Mouse (Mus musculus): Measurements from ENCODE around the gene Pdhb.

Gene Pdhb

DNA sequence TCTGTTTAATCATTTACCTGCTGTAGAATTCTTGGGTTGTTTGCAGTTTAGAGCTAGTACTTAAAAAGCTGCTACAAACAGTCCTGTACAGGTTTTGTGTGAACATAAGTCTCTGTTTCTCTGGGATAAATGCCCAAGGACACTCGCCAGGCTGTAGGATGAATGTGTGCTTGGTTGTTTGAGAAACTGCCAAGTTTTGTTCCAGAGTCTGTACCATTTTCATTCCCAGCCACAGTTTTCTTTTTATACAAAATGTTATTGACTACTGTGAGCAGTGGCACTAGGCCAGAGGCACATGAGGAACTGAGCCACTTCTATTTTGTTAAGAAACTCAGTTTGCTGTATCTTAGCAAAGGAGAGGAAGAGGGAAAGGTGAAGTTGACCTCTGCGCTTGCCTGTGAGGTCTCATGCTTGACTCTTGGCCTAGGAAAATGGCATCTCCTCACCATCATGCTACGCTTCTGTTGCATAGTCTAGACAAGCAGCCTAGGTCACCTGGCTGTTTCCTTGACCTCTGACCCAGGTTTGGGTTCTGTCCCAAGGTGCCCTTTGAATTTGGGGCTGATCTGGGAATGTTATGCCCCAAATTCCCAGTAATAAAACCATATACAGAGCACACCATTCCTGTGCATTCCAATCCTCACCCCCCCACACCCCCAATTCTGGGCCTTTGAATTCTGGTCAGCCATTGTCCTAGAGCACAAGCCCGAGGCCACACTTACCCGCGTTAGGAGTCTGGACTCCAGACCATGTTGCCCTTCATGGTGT, 13.6 kb upstream of the Pdhb start:
- no peak for DNase-seq

DNA sequence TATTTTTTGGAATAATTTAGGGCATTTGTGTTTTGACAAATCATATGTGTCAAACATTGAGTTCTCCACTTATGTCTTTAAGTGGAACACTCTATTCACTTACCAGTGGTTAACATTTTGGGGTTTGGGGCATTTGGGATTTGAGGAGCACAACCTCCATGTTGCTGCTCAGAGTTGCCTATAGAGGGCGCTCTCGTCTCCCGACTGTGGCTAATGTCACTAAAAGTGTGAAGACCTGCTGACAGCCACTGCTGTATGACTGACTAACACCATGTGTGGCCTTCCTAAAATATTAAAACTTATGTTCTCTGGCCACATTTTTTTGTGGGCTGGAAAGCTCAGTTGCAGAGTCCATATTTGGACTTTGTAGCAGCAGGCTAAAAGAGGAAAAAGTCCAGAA, 10.5 kb upstream of the Pdhb start:
- no peak for DNase-seq

DNA sequence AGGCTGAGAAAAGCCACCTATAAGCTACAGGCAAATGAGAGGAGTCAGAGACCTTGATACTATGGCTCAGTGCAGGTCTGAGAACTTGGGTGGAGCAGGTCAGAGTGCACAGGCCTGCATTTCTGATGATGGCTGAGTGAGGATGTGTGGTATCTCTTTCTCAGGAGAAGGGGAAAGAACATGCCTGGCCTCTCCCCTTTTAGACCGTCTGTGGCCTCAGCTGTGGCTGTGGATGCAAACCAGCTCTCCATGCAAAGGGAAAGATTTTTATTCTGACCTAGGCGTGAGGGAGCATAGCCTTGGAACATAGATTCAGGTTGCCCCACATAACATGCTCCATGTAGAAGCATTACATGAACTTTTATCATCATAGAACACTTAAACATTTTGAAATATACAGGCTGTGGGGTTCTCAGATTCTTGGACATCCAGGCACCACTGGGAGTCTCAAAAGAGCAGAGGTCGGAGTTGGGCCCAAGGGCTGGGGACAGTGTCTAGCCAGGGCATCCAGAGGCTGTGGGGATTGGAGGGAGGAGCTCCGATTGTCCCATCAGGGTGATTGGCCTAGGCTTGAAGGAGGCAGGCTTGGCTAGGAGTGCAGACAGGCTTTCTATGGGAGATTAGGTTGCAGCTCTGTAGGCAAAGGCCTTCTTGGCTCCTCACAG, 7.7 kb upstream of the Pdhb start:
- DNase-seq = no peak

DNA sequence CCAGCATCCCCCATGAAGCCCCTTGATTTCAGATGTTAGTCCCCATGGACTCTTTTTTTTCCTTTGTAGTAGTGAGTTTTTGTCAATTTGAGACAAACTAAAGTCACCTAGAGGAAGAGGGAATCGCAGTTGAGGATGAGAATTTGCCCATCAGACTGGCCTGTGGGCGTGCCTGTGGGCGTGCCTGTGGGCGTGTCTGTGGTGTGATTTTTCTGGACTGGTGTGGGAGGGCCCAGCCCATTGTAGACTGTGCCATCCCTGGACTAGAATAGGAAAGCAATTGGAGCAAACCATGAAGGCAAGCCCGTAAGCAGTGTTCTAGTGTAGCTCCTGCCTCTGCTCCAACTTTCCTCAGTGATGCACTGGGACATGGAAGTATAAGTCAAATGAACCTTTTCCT, 3.4 kb upstream of the Pdhb start:
- DNase-seq = peak; percentile 58

DNA sequence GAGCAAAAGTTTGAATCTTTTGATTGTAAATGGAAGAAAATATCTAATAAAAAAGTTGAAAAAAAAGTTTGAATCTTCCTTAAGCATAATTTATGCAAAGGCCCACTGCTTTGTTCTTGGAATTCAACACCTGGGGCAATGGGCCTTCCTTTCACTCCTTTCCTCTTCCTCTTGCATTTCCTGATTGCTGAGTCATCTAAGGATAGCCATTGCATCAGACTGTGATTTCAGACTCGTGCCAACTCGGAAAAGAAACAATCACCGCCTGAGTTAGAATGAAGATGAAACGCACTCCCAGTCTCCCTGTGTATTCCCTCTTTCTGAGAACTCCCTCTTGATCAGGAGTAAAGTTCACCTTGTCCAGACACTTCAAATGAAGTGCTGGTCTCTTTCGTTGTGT, 1.8 kb upstream of the Pdhb start:
- no peak for DNase-seq

DNA sequence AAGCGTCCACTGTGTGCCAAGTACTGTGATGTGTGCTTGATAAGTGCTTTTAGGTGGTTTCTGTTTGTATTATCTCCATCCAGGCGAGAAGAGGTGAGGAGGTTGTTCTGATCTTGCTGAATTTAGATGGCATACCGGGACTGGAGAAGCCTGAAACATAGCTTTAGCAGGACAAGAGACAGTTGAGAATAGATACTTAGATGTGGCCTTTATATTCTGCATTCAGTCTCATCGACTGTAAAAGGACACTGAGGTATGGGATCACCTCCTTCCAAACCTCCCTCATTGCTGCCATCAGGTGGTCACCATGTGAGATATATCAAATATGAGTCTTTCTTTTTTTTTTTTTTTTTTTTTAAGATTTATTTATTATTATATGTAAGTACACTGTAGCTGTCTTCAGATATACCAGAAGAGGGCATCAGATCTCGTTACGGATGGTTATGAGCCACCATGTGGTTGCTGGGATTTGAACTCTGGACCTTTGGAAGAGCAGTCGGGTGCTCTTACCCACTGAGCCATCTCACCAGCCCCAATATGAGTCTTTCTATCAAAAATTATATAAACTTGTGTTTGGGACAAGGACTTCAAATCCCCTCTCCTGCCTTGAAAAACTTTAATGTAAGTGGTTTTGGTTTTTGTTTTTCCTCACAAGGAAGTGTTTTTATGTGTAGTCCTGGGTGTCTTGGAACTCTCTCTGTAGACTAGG, 871 bp upstream of the Pdhb start:
- peak; percentile 60 for DNase-seq

DNA sequence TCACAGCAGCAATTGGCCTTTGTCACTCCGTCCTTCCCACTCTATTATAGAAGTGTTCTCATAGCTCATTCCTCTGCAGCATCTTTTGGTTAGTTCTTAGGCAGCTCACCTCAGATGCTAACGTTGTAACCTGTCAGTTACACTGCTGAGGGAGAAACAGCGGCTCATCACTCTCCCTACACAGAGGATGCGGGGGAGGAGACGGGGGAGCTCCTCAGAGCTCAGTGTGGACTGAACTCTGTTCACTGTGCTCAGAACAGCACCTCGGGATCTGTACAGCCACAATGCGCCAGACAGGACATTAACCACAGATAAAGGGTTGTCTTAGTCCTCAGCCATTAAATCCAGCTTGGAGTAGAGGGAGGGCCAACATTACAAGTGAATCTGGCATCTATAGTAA, 8.4 kb downstream of the Pdhb start:
- DNase-seq = no peak

DNA sequence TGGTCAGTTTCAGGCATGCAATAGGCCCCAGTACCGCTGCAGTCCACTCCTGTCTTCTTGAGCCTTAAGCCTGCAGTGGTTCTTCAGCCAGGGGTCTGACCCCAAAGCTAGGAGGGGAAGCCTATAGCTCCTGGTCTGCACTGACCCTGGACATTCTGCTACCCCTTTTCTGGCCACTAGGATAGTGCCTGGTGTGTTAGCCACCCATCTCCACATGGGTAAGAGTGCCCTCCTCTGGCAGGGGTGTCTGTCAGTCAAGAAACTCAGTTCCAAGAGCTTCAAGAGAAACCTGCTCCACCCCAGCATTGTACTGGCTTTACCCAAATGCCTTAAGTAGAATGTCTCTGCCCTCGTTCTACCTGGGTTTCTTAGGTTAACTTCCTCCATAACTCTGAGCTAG, 11.0 kb downstream of the Pdhb start:
- peak; percentile 15 for DNase-seq

DNA sequence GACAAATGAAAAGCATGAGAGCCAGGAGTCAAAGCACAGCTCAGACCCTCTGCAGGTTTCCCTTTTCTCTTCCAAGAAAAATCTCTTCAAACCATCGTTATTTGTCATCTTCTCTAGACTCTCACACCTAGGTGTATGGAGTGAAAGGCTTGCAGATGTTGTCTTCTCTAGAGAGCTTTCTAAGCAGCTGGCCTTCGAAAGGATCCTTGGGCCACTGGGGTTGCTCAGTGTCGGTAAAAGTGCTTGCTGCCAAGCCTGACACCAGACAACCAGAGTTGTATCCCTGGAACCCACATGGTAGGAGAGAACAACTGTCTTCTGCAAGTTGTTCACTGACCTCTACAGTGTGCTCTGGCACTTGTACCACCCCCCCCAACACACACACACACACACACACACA, 13.7 kb downstream of the Pdhb start:
- DNase-seq = no peak

DNA sequence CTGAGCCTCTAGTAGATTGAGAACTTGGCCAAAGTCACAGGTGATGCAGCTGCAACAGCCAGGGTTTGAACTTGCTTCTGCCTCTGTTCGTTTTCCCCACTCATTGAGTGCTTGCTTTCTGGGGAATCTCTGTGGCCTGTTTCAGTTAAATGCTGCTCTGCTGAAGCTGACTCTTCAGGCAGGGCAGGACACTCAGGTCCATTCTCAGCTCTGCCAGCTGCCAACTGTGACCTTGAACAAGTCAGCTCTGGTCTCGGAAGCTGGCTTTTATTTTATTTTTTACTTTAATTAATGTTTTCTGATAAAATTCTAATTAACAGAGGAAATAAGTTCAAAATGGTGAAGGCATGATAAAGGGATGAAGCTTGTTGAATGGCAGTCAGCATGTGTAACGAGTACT, 14.1 kb downstream of the Pdhb start:
- no peak for DNase-seq

DNA sequence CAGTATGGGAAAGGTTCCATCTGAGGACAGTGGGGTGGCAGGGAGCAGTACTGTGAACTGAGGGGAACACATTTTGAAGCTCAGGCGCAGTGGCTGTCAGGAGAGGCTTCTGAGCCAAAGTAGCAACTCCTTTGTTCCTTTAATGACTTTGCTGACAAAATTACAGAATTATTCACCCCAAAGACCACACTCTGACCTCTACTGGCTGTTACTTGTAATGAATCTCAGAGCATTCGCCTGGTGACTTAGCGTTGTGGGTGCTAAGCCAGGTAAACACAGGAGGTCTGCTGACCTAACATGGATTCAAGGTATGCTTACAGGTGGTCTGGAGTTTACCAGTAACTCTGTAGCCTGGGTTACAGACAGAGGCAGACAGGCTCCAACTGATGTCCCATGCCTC, 15.9 kb downstream of the Pdhb start:
- peak; percentile 12 for DNase-seq

DNA sequence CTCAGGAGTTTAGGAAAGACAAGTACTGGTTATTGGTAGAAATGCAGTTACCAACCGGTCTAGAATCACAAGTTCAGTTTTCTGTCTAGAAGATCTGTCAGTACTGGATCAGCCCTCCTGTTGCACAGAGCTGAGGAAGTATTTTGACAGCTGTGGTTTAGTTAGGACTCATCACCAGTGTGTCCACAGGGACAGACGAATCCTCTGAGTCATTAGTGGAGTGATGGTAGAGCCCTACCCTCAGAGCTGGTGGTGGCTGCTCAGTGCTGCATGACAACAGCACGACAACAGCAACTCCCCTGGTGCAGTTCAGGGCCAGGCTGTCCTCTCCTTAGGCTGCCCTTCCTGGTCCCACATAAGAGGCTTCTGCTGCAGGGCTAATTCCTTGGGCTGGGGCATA, 18.8 kb downstream of the Pdhb start:
- DNase-seq = no peak

DNA sequence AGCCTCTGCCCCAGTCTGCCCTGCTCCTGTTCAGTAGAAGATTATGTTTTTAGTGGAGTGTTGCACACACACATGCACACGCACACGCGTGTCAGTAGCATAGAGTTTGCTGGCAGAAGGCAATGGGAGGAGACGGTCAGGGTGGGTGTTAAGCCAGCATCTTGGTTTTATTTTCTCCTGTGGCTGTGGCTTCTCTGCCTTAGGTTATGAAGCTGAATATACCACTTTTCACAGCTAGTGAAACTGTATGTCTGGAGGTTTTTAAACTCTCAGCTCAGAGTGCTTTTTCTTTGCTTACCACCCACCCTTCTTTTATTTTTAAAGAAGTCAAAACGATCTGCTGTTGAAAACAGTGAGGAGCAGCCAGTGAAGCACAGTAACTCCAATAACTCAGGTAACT, 21.1 kb downstream of the Pdhb start:
- DNase-seq = no peak

DNA sequence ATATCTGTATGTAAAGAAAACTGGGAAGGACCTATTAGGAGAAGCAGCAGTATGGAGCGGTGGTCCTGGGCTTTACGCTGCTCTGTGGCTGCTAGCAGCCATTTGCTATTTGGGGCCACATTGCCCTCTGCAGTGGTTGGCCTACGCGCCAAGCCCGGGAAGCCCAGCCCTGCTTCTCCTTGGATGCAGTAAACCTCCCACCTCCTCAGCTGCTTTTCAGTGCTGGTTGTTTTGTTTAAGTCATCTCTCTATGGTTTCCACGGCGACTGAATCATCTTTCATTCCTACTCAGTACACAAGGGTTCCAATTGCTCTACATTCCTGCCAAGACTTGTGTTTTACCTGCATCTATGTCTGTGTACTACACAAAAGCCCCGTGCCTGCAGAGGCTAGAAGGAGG, 24.0 kb downstream of the Pdhb start:
- no peak for DNase-seq

DNA sequence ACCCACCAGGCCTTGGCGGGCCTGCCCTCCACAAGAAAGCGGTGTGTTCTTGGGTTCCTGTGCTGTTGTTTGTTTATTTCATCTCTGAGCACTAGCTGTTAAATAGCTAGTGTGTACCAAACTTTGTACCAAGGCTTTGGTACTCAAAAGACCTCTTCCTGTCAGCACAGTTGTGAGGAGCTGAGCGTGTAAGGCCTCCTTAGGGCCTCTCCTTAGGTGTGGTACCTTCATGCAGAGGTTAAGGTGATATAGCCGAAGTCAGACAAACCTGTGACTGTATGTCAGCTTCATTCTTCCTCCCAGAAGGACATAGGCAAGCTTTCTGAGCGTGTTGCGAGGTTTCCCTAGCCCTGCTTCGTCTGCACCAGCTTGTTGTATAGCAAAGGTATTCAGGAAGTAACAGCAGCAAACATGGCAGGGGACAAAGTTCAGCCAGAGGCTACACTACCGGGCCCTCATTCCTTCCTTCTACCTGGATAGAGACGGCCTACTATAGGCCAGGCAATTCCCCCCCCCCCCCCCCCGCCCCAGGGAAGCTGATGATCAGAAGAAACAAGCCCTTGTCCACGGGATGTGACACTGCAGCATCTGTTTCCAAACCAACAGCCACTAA, 26.1 kb downstream of the Pdhb start:
- no peak for DNase-seq

DNA sequence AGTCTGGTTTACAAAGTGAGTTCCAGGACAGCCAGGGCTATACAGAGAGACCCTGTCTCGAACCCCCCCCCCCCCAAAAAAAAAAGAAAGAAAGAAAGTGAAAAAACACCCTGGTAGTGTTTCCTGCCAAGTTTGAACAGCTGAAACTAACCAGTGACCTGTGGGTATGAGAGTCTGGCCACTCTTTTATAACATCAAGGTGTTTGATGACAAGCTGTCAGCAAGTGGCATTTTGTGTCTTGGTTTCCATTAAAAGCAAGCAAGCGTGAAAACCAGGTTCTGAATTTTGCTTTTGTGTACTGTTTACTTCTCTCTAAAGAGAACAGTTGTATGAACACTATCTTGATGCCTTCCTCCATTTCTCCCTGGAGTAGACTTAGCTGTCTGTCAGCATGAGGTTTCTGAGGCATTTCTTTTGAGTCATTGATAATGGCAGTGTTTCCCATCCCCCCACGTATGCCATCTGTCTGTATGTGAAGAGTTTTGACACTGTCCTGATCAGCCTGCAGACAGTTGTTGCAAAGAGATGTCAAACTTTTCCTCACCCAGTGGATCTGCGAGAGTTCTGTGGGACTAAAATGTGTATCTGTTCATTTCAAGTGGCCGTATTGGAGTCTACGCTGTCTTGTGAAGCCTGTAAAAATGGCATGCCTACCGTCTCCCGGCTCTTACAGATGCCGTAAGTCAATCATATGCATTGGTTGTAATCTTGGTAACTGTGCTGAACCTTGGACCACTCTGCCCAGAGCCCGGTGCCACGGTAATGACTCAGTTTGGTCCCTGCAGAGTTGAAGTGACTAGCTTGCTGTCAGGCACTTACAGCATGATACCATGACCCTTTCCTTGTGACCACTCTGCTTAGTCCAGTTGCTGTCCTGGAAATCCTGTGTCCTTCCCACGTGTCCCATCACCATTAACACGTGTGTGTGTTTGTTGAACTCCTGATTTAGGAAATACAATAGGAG, 26.9 kb downstream of the Pdhb start:
- DNase-seq = no peak

DNA sequence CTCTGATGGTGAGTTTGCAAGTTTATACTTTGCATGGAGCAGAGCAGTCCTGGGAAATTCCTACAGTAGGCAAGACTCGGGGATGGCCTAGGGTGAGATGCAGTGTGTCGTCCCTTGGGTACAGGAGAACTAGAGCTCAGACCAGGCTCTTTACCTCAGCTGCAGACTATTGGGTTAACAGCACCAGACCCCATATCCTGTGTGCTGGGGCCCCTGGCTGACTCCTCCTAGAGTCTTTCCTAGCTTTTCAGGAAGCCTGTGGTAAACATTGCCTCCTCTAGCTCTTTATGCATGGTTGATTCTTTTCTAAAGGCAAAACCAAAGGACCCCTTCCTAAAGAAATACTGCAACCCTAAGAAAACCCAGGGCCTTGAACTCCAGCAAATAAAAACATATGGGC, 31.7 kb downstream of the Pdhb start:
- DNase-seq = no peak

DNA sequence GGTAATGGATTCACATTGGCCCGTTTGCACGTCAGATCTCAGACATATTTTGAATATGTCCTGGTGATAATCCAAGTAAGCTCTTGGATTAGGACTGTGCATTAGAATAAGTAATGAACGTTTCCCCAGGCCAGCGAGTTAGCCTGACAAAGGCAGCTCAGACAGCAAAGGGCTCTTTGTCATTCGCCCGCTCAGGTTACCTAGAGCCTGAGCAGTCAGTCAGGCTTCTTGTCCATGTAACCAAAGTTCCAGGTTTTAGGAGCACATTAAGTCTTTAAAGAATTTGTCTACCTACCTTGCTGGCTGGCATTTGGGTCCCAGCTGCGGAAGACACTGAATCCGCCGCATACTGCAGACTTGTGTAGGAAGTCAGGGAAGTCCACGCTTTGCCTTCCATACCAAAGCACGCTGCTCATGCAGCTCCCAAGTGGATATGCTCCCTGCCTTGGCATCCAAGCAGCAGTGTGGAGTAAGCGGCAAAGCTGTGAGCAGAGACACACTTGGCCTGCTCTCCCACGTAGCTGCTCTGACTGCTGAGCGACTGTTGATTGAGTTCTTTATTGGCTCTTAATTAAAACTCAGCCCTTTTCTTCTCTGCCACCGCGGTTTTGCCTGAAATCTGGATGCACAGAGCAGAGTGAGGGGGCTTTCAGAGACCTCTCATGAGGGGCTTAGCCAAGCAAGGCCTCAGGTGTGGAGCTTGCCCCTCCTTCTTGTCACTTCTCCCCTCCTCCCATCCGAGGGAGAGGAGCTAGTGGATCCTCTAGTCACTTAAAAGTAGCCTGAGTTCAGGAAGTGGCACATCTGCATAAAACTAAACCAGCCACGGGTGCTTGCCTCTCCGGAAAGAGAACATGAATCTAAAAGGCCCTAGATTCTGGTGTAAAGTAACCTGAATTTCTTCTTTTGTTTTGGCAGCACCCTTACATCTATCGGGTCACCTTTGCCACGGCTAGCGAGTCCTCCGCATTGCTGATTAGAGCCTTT, 32.8 kb downstream of the Pdhb start:
- DNase-seq = peak; percentile 6

DNA sequence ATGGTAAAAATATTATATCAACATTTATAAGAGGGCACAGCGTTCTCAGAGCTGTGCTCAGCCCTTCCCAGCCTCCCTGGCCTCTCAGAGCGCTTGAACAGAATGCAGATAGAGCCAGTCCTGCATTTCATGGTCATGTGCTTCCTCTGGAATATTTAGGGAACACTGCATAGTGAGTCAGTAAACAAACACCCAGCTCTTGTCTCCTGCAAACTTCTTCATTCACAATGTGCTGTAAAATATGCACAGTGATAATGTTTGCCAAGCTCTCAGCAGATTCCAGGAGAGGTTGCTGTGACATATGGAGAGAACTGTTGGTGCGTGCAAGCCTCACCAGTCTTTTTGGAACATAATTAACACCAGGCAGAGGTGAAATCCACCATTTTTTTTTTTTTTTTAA, 37.7 kb downstream of the Pdhb start:
- DNase-seq = no peak

DNA sequence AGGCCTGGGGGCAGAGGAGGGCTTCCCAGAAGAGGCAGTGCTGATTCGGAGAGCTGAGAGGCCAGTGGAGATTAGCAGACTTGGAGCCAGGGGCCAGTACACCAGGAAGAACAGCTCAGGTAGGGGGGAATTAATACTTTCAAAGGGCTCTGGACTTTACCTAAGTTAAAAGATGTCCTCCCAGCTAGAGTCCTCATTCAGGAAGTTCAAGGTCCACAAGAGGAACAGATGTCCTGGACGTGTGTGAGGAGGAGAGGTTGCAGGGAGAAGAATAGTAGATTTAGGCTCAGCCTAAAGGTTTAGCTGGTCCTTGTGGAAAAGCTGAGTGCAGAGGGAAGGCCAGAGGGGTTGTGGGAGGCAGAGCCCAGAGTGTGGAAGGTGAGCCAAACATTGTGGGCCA, 38.6 kb downstream of the Pdhb start:
- no peak for DNase-seq

DNA sequence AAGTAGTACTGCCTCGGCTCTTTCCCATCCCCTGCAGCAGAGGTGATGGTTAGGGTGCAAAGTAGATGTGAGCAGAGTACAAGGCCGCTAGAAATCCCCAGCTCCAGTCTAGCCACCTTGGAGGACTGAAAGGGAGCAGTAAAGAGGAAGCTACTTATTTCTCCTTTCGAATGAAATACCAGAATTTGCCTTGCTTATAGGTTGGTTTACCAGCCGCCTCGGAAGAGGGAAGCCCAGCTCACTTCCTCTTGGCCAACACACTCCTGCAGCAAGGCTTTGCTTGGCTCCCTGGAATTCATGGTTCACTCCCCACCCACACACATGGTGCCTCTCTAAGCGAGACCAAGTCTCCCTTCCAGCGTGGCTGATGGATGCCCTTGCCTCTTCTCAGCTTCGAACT, 40.0 kb downstream of the Pdhb start:
- no peak for DNase-seq
